Mouse (Mus musculus): ENCODE data around the gene Itsn1. TPM values are rescaled to one million over a fixed set of nuclear protein-coding genes. Genes with fewer than 3 reads are reported as not detected.

The Itsn1 gene
- polyA plus RNA-seq, 1 experiment from 2014 or later: 48.3 TPM

- 67% methylated on average over 4 of the region's 4 CpGs for WGBS (ENCODE audit: insufficient replicate concordance)
- Histone ChIP-seq H3K4me1 (replicated peaks) (peaks cover 8% of the 10 kb centered on the region), H3K4me3 (replicated peaks) (no peak overlapping the region), H3K9me3 (replicated peaks) (no peaks in the 10 kb centered on the region), H3K36me3 (no peaks in the 10 kb centered on the region), H3K9ac (no peak overlapping the region), H3K4me2 (no peak overlapping the region), H3K27me3 (no peaks in the 10 kb centered on the region), H3K27ac (no peak overlapping the region)
- no peak for DNase-seq
- ATAC-seq (ENCODE audit: low read depth): no peak
Observed at GRCm38 (mm10) chr16:91753611-91754010, 24.5 kb downstream of the Itsn1 start.

- DNase-seq (no peak), ATAC-seq (ENCODE audit: low read depth) (no peak)
- H3K4me1 ChIP-seq (replicated peaks): peaks cover 8% of the 10 kb centered on the region
- H3K9me3 ChIP-seq (replicated peaks): no peaks in the 10 kb centered on the region
- 16% methylated on average over 6 of the region's 6 CpGs for WGBS (ENCODE audit: insufficient replicate concordance)
- H3K4me2 ChIP-seq: no peak overlapping the region
- no peaks in the 10 kb centered on the region for H3K36me3 ChIP-seq
- H3K27ac ChIP-seq: no peak overlapping the region
- no peaks in the 10 kb centered on the region for H3K27me3 ChIP-seq
- no peak overlapping the region for H3K4me3 ChIP-seq (replicated peaks)
- no peak overlapping the region for H3K9ac ChIP-seq
Observed at GRCm38 (mm10) chr16:91754957-91755356, 25.9 kb downstream of the Itsn1 start.

- Histone ChIP-seq H3K9ac (no peak overlapping the region), H3K4me3 (replicated peaks) (no peak overlapping the region), H3K9me3 (replicated peaks) (no peaks in the 10 kb centered on the region), H3K27ac (no peak overlapping the region), H3K27me3 (0 out of 2 replicates have a peak, but pooled peaks cover 3% of the 10 kb centered on the region), H3K36me3 (no peaks in the 10 kb centered on the region), H3K4me2 (no peak overlapping the region), H3K4me1 (replicated peaks) (peaks cover 12% of the 10 kb centered on the region; the same call in 1 of the 2 replicates)
- DNase-seq: no peak
- WGBS (ENCODE audit: insufficient replicate concordance): 72% methylated on average over 9 of the region's 9 CpGs
- ATAC-seq (ENCODE audit: low read depth): no peak
Observed at GRCm38 (mm10) chr16:91761202-91761601, 32.1 kb downstream of the Itsn1 start.

DNA sequence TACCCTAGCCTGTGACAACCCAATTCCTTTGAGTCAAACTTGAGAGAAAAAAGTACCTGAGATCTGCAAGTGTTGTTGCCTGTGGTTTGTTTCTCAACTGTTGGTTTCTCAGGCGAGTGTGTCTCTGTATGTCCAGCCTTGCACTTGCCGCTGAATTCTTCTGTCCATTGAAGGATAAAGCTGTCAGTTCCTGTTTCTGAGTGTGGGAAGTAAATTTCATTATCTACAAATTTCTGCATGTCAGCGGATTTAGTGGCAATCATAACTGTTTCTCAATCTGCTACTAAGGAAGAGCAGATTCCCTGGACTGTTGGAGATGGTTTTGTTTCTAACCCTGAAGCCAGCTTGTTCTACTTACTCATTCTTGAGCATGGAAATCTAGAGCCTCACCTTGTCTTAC is 32.7 kb downstream of the Itsn1 start:
- 10% methylated on average over 3 of the region's 3 CpGs for WGBS (ENCODE audit: insufficient replicate concordance)
- ATAC-seq (ENCODE audit: low read depth) (no peak), DNase-seq (no peak)
- Histone ChIP-seq H3K27me3 (0 out of 2 replicates have a peak, but pooled peaks cover 3% of the 10 kb centered on the region), H3K9me3 (replicated peaks) (no peaks in the 10 kb centered on the region), H3K9ac (no peak overlapping the region), H3K36me3 (no peaks in the 10 kb centered on the region), H3K4me1 (replicated peaks) (peaks cover 18% of the 10 kb centered on the region; the same call in 1 of the 2 replicates), H3K27ac (no peak overlapping the region), H3K4me3 (replicated peaks) (no peak overlapping the region), H3K4me2 (no peak overlapping the region)

- H3K36me3 ChIP-seq: no peaks in the 10 kb centered on the region
- no peak overlapping the region for H3K4me3 ChIP-seq (replicated peaks)
- no peak overlapping the region for H3K4me2 ChIP-seq
- 0 out of 2 replicates have a peak, but pooled peaks cover 3% of the 10 kb centered on the region for H3K27me3 ChIP-seq
- H3K9me3 ChIP-seq (replicated peaks): no peaks in the 10 kb centered on the region
- no peak overlapping the region for H3K9ac ChIP-seq
- no peak for ATAC-seq (ENCODE audit: low read depth)
- no peak overlapping the region for H3K27ac ChIP-seq
- WGBS (ENCODE audit: insufficient replicate concordance): 69% methylated on average over 7 of the region's 7 CpGs
- no peak for DNase-seq
- peaks cover 24% of the 10 kb centered on the region; the same call in 1 of the 2 replicates for H3K4me1 ChIP-seq (replicated peaks)
Observed at GRCm38 (mm10) chr16:91762476-91762875, 33.4 kb downstream of the Itsn1 start.

DNA sequence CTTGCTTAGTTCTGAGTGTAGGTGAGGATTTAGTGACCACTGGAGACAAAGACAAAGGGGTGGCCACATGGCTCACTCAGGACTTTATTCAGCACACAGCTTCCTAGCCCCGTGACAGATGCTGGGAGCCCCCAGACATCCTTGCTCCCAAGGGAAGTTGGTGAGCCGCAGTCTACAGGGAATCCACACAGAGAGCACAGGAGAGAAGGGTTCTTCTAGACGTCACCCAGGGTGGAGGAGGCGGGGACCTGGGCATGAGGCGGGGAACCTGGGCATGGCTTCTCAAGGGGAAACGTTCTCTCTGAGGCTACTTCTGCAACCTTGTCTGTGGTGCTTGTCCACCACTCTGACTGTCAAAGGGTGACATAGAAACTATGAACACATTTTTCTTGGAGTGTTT is 34.9 kb downstream of the Itsn1 start:
- 0 out of 2 replicates have a peak, but pooled peaks cover 3% of the 10 kb centered on the region for H3K27me3 ChIP-seq

DNA sequence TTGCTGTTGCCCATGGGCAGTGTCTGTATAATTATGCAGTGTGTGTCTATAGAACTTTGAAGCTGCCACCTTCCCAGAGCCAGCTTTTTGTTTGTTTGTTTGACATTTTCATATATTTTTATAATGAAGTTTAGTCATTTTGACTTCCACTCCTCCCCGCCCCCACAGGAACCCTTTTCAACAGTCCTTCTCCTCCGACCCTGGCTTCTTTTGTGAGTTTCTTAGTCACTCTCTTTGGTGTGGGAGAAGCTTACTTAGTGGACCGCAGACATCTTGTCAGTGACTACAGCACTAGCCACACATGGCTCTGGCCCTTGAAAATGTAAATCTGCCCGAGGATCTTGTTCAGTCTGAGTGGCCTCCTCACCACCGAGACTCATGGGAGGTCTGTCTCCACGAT is 35.3 kb downstream of the Itsn1 start:
- DNase-seq (no peak), ATAC-seq (ENCODE audit: low read depth) (no peak)
- no peak overlapping the region for H3K9ac ChIP-seq
- H3K4me1 ChIP-seq (replicated peaks): peaks cover 24% of the 10 kb centered on the region; the same call in 1 of the 2 replicates
- H3K27me3 ChIP-seq: 0 out of 2 replicates have a peak, but pooled peaks cover 3% of the 10 kb centered on the region
- 64% methylated on average over 6 of the region's 6 CpGs for WGBS (ENCODE audit: insufficient replicate concordance)
- no peak overlapping the region for H3K27ac ChIP-seq
- H3K4me3 ChIP-seq (replicated peaks): no peak overlapping the region
- H3K36me3 ChIP-seq: no peaks in the 10 kb centered on the region
- H3K9me3 ChIP-seq (replicated peaks): no peaks in the 10 kb centered on the region
- H3K4me2 ChIP-seq: no peak overlapping the region

More for the DNA sequence above, 34.9 kb downstream of the Itsn1 start:
- Histone ChIP-seq H3K4me3 (replicated peaks) (no peak overlapping the region), H3K9ac (no peak overlapping the region), H3K36me3 (no peaks in the 10 kb centered on the region), H3K27ac (no peak overlapping the region), H3K4me2 (no peak overlapping the region), H3K4me1 (replicated peaks) (peaks cover 24% of the 10 kb centered on the region; the same call in 1 of the 2 replicates), H3K9me3 (replicated peaks) (no peaks in the 10 kb centered on the region)
- no peak for ATAC-seq (ENCODE audit: low read depth)
- WGBS (ENCODE audit: insufficient replicate concordance): 59% methylated on average over 6 of the region's 6 CpGs
- no peak for DNase-seq

DNA sequence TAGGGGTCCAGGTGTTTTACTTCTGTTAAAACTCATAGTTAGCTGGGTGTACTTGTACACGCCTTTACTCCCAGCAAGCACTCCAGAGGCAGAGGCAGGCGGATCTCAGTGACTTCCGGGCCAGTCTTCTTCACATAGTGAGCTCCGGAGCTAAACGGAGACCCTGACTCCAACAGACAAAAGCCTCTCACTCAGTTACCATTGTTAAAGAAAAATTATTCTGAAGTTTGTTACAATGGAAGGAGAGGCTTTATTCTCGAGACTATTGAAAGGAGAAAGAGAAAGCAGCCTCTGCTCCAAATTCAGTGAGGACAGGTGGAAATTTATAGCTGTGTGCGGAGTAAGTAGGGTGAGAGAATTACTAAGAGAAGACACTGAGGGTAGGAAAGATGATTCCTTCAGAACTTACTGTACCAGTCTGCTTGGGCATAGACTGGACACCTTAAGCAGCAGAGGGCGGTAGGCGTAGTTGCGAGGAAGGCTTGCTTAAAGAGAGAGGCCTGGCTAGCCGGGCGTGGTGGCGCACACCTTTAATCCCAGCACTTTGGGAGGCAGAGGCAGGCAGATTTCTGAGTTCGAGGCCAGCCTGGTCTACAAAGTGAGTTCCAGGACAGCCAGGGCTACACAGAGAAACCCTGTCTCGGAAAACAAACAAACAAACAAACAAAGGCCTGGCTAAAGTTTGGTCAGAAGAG is 36.2 kb downstream of the Itsn1 start:
- no peak overlapping the region for H3K4me3 ChIP-seq (replicated peaks)
- no peaks in the 10 kb centered on the region for H3K36me3 ChIP-seq
- no peak overlapping the region for H3K4me2 ChIP-seq
- no peaks in the 10 kb centered on the region for H3K9me3 ChIP-seq (replicated peaks)
- WGBS (ENCODE audit: insufficient replicate concordance): 85% methylated on average over 15 of the region's 15 CpGs
- DNase-seq (no peak), ATAC-seq (ENCODE audit: low read depth) (no peak)
- peaks cover 24% of the 10 kb centered on the region; the same call in 1 of the 2 replicates for H3K4me1 ChIP-seq (replicated peaks)
- H3K27me3 ChIP-seq: 0 out of 2 replicates have a peak, but pooled peaks cover 3% of the 10 kb centered on the region
- no peak overlapping the region for H3K9ac ChIP-seq
- no peak overlapping the region for H3K27ac ChIP-seq

DNA sequence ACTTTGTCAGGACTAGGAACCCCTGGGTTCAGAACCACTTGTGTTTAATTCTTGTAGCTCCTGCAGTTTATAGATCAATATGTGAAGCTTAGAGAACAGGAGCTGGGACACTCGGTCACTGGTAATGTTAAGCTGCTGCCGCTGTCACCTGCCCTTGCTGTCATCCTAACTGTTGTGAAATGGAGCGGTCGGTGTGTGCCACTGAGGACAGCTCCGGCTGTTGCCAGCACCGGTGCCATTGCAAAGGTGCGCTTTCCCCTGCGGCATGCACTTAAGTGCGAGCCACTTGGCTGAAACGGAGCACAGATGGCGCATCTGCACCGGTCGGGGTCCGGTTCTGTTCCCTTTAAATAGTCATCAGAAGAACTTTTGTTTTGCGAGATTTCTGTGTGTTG is 36.7 kb downstream of the Itsn1 start:
- ATAC-seq (ENCODE audit: low read depth) (no peak), DNase-seq (no peak)
- H3K4me3 ChIP-seq (replicated peaks): no peak overlapping the region
- H3K9ac ChIP-seq: no peak overlapping the region
- H3K4me1 ChIP-seq (replicated peaks): peaks cover 29% of the 10 kb centered on the region
- no peaks in the 10 kb centered on the region for H3K36me3 ChIP-seq
- 0 out of 2 replicates have a peak, but pooled peaks cover 3% of the 10 kb centered on the region for H3K27me3 ChIP-seq
- 84% methylated on average over 15 of the region's 15 CpGs for WGBS (ENCODE audit: insufficient replicate concordance)
- H3K9me3 ChIP-seq (replicated peaks): no peaks in the 10 kb centered on the region
- H3K4me2 ChIP-seq: no peak overlapping the region
- H3K27ac ChIP-seq: no peak overlapping the region

GRCm38 (mm10) chr16:91767165-91767701 is 38.2 kb downstream of the Itsn1 start:
- DNase-seq (no peak), ATAC-seq (ENCODE audit: low read depth) (no peak)
- no peak overlapping the region for H3K9ac ChIP-seq
- H3K27ac ChIP-seq: no peak overlapping the region
- H3K4me3 ChIP-seq (replicated peaks): no peak overlapping the region
- H3K27me3 ChIP-seq: 0 out of 2 replicates have a peak, but pooled peaks cover 3% of the 10 kb centered on the region
- H3K9me3 ChIP-seq (replicated peaks): no peaks in the 10 kb centered on the region
- no peak overlapping the region for H3K4me2 ChIP-seq
- H3K4me1 ChIP-seq (replicated peaks): peaks cover 30% of the 10 kb centered on the region
- H3K36me3 ChIP-seq: no peaks in the 10 kb centered on the region
- whole genome bisulfite sequencing (ENCODE audit: insufficient replicate concordance): 78% methylated on average over 11 of the region's 11 CpGs

DNA sequence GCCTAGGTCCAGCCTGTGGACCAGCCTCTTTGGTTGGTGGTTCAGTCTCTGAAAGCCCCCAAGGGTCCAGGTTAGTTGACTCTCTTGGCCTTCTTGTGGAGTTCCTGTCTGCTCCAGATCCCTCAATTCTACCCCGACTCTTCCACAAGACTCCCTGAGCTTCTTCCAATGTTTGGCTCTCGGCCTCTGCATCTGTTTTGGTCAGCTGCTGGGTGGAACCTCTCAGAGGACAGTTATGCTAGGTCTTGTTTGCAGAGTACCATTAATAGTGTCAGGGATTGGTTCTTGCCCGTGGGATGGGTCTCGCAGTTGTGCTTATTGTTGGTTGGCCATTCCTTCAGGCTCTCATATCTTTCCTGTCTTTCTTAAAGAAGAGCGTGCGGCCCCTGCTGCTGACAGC is 39.5 kb downstream of the Itsn1 start:
- Histone ChIP-seq H3K4me1 (replicated peaks) (peaks cover 32% of the 10 kb centered on the region), H3K9me3 (replicated peaks) (no peaks in the 10 kb centered on the region), H3K36me3 (no peaks in the 10 kb centered on the region), H3K4me3 (replicated peaks) (no peak overlapping the region), H3K4me2 (no peak overlapping the region), H3K27me3 (0 out of 2 replicates have a peak, but pooled peaks cover 3% of the 10 kb centered on the region), H3K27ac (no peak overlapping the region), H3K9ac (no peak overlapping the region)
- no peak for DNase-seq
- 78% methylated on average over 6 of the region's 6 CpGs for WGBS (ENCODE audit: insufficient replicate concordance)
- ATAC-seq (ENCODE audit: low read depth): no peak
